Mouse (Mus musculus) spleen, postnatal 10 days (tissue): ENCODE data around the gene Ugt1a6b.

Experiments used
- DNase-seq, 2 experiments: peaks; one replicate each; pipeline ENCODE4 v3.0.0; 2021 to 2022; ENCODE audit warnings: low spot score in 2 of 2

Gene Ugt1a6b

GRCm38 (mm10) chr1:88261706-88262105 is 158.7 kb downstream of the Ugt1a6b start:
- DNase-seq: no peak

GRCm38 (mm10) chr1:88262255-88262654 is 159.2 kb downstream of the Ugt1a6b start:
- DNase-seq: no peak

GRCm38 (mm10) chr1:88262961-88263360 is 159.9 kb downstream of the Ugt1a6b start:
- DNase-seq: no peak

- no peak for DNase-seq
Observed at GRCm38 (mm10) chr1:88263778-88264177, 160.7 kb downstream of the Ugt1a6b start.

- DNase-seq: no peak
Observed at GRCm38 (mm10) chr1:88264237-88264868, 161.3 kb downstream of the Ugt1a6b start.

- DNase-seq: no peak
Observed at GRCm38 (mm10) chr1:88264869-88265240, 161.8 kb downstream of the Ugt1a6b start.

GRCm38 (mm10) chr1:88266123-88266522 is 163.1 kb downstream of the Ugt1a6b start:
- no peak for DNase-seq

GRCm38 (mm10) chr1:88267489-88267888 is 164.4 kb downstream of the Ugt1a6b start:
- no peak for DNase-seq

GRCm38 (mm10) chr1:88268070-88268469 is 165.0 kb downstream of the Ugt1a6b start:
- no peak for DNase-seq
